Mouse (Mus musculus): ENCODE data around the gene Rnf185. TPM values are rescaled to one million over a fixed set of nuclear protein-coding genes. Genes with fewer than 3 reads are reported as not detected.

The Rnf185 gene
- polyA plus RNA-seq (2015; fragmentation: Nextera tagmentation; extraction: Ambion mirVana), result 31.1 and 31.2 TPM in 2 replicates

- H3K4me1 ChIP-seq (replicated peaks), result peaks cover 10% of the 10 kb centered on the region
- WGBS, result under 1% methylated on average over 45 of the region's 45 CpGs
Measured at GRCm38 (mm10) chr11:3452167-3452639, at the start of gene Rnf185. Gene Rnf185 (minus strand): TSS chr11:3452363.

DNA sequence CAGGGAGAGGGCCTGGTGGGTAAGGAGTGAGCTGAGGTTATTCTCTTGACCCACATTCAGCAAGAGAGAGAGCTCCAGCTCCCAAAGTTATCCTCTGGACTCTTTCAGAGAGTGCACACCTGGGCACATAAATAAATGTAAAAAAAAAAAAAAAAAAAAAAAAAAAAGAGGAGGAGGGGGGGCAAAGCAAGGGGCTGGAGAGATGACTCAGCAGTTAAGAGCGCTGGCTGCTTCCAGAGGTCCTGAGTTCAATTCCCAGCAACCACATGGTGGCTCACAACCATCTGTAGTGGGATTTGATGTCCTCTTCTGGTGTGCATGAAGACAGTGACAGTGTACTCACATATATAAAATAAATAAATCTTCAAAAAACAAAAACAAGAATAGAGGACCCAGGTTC is 45.1 kb upstream of the Rnf185 start:
- ATAC-seq, result no peak
- 0 out of 2 replicates have a peak, but pooled peaks cover 2% of the 10 kb centered on the region for H3K27me3 ChIP-seq (replicated peaks)
- H3K4me1 ChIP-seq (replicated peaks), result no peaks in the 10 kb centered on the region
- 95% methylated on average over 1 of the region's 1 CpGs for WGBS
- no peak overlapping the region for H3K9ac ChIP-seq
- no peak overlapping the region for H3K4me3 ChIP-seq (replicated peaks)
- H3K4me2 ChIP-seq (replicated peaks), result no peak overlapping the region
- H3K9me3 ChIP-seq, result no peaks in the 10 kb centered on the region
- H3K36me3 ChIP-seq, result no peaks in the 10 kb centered on the region
- H3K27ac ChIP-seq, result no peak overlapping the region

More at GRCm38 (mm10) chr11:3452167-3452639, at the start of gene Rnf185:
- Histone ChIP-seq H3K36me3 (no peaks in the 10 kb centered on the region), H3K27ac (peak within 1 kb of the TSS; percentile 92), H3K9ac (peak within 1 kb of the TSS; percentile 78), H3K27me3 (replicated peaks) (no peaks in the 10 kb centered on the region), H3K9me3 (no peaks in the 10 kb centered on the region), H3K4me3 (replicated peaks) (peak within 1 kb of the TSS; percentile 75), H3K4me2 (replicated peaks) (peak within 1 kb of the TSS; percentile 74)
- peak; percentile 97 for ATAC-seq

DNA sequence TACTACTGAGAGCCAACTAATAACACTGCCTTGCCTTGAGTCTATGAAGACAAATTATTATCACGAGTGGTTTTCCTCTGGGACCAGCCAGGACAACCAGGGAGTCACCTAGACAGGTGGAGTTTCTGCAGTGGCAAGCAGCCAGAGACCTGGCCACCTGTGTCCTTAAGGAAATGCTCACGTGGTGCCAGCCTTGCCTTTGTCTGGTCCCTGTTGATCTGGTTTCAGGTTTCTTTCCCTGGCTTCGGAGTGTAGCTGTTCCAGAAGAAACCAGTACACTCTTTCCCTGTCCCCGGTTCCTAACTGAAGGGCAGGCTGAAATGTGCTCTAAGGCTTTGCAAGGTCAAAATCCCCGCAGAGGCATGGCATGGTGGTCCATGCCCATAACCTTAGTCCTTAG is 44.6 kb upstream of the Rnf185 start:
- H3K9ac ChIP-seq, result no peak overlapping the region
- ATAC-seq, result 0 out of 2 replicates have a peak, but pooled peaks have one; percentile 34
- H3K27me3 ChIP-seq (replicated peaks), result no peaks in the 10 kb centered on the region
- no peak overlapping the region for H3K4me2 ChIP-seq (replicated peaks)
- no peak overlapping the region for H3K4me3 ChIP-seq (replicated peaks)
- H3K27ac ChIP-seq, result no peak overlapping the region
- H3K36me3 ChIP-seq, result no peaks in the 10 kb centered on the region
- WGBS, result 58% methylated on average over 5 of the region's 5 CpGs
- H3K9me3 ChIP-seq, result no peaks in the 10 kb centered on the region
- H3K4me1 ChIP-seq (replicated peaks), result no peaks in the 10 kb centered on the region

DNA sequence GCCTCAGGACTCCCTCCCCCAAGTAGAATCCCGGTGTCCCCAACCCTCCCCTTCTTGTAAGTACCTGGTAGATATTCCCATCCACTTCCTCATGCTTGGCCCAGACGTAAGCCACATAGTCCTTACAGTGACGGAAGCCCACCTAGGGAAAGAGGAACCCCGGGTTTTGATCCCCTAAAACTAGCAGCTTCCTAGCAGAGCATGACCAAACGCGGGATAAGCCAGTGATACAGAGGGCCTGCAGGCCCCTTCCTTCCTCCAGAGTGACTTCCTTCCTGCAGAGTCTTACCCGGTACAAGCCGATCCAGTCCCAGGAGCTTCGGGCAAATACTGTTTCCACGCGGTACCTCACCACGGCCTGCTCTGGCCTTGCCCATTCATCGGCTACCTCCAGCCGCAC is 43.3 kb upstream of the Rnf185 start:
- Histone ChIP-seq H3K4me2 (replicated peaks) (no peak overlapping the region), H3K9me3 (no peaks in the 10 kb centered on the region), H3K27me3 (replicated peaks) (no peaks in the 10 kb centered on the region), H3K4me1 (replicated peaks) (no peaks in the 10 kb centered on the region), H3K4me3 (replicated peaks) (no peak overlapping the region), H3K36me3 (no peaks in the 10 kb centered on the region), H3K9ac (no peak overlapping the region), H3K27ac (no peak overlapping the region)
- 86% methylated on average over 14 of the region's 14 CpGs for WGBS
- no peak for ATAC-seq

DNA sequence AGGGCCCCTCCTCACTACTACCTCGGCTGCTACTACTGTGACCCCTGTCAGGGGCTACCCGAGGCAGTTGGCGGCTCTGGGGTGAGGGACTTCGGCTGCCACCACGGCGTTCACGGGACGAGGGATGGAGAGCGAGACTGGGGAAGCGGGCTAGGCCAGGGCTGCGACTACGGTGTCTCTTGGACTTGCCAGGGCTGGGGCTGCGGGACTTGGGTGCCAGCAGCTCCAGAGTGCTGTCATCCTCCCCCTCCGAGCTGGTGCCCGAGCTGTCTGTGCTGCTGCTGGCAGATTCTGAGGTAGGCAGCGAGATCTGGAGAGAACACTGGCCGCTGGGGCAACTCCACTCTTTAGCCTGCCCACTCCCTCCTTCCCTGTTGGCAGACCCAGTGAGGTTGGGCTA is 42.7 kb upstream of the Rnf185 start:
- 0 out of 2 replicates have a peak, but pooled peaks have one; percentile 14 for ATAC-seq
- 75% methylated on average over 17 of the region's 17 CpGs for WGBS

GRCm38 (mm10) chr11:3492748-3493147 is 40.6 kb upstream of the Rnf185 start:
- Histone ChIP-seq H3K4me2 (replicated peaks) (no peak overlapping the region), H3K4me1 (replicated peaks) (peaks cover 5% of the 10 kb centered on the region; the same call in 1 of the 2 replicates), H3K27ac (no peak overlapping the region), H3K9ac (no peak overlapping the region), H3K36me3 (no peaks in the 10 kb centered on the region), H3K4me3 (replicated peaks) (no peak overlapping the region), H3K27me3 (replicated peaks) (no peaks in the 10 kb centered on the region), H3K9me3 (no peaks in the 10 kb centered on the region)
- ATAC-seq, result no peak
- 60% methylated on average over 4 of the region's 4 CpGs for WGBS

More for the DNA sequence above, 42.7 kb upstream of the Rnf185 start:
- no peak overlapping the region for H3K4me2 ChIP-seq (replicated peaks)
- no peak overlapping the region for H3K27ac ChIP-seq
- no peaks in the 10 kb centered on the region for H3K27me3 ChIP-seq (replicated peaks)
- H3K36me3 ChIP-seq, result no peaks in the 10 kb centered on the region
- no peak overlapping the region for H3K4me3 ChIP-seq (replicated peaks)
- H3K4me1 ChIP-seq (replicated peaks), result no peaks in the 10 kb centered on the region
- no peaks in the 10 kb centered on the region for H3K9me3 ChIP-seq
- no peak overlapping the region for H3K9ac ChIP-seq

GRCm38 (mm10) chr11:3489036-3489435 is 36.9 kb upstream of the Rnf185 start:
- Histone ChIP-seq H3K27me3 (replicated peaks) (no peaks in the 10 kb centered on the region), H3K9me3 (no peaks in the 10 kb centered on the region), H3K27ac (no peak overlapping the region), H3K4me1 (replicated peaks) (peaks cover 6% of the 10 kb centered on the region; the same call in 1 of the 2 replicates), H3K36me3 (no peaks in the 10 kb centered on the region), H3K4me2 (replicated peaks) (no peak overlapping the region), H3K9ac (no peak overlapping the region), H3K4me3 (replicated peaks) (no peak overlapping the region)
- WGBS, result 63% methylated on average over 5 of the region's 5 CpGs
- ATAC-seq, result no peak

- WGBS, result 25% methylated on average over 11 of the region's 11 CpGs
- no peak within 1 kb of the TSS for H3K4me3 ChIP-seq (replicated peaks)
- no peaks in the 10 kb centered on the region for H3K36me3 ChIP-seq
- peak within 1 kb of the TSS; percentile 26; the same call in 1 of the 2 replicates for H3K4me2 ChIP-seq (replicated peaks)
- peaks cover 6% of the 10 kb centered on the region; the same call in 1 of the 2 replicates for H3K4me1 ChIP-seq (replicated peaks)
- peak; percentile 30 for ATAC-seq
- H3K9ac ChIP-seq, result no peak within 1 kb of the TSS
- H3K27ac ChIP-seq, result no peak within 1 kb of the TSS
- H3K27me3 ChIP-seq (replicated peaks), result no peaks in the 10 kb centered on the region
- H3K9me3 ChIP-seq, result no peaks in the 10 kb centered on the region
Measured at GRCm38 (mm10) chr11:3487952-3488570, 35.9 kb upstream of the Rnf185 start, which contains the start of gene Pla2g3. Gene Pla2g3 (plus strand): TSS chr11:3488284.

DNA sequence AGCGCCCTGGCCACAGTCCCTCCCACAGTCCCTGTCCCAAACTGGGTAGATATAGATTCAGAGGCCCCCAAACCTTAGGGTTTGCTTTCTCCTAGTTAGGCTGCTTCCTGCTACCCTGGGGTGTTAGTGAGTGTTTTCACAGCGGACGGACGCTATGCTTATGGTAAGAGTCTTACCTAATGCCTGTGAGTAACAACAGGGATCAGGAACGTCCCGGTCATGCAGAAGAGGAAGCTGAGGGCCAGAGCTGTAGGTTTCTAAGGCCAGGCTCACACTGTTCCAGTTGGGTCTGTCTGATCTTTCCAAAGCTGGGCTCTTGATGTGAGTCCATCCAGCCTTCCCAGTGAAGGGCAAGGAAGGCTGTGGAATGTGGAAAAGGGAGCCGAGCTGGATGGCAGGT is 34.2 kb upstream of the Rnf185 start:
- WGBS, result 71% methylated on average over 7 of the region's 7 CpGs
- Histone ChIP-seq H3K36me3 (no peaks in the 10 kb centered on the region), H3K27ac (no peak overlapping the region)

GRCm38 (mm10) chr11:3483980-3484642 is 31.9 kb upstream of the Rnf185 start:
- Histone ChIP-seq H3K9me3 (no peaks in the 10 kb centered on the region), H3K27me3 (replicated peaks) (no peaks in the 10 kb centered on the region), H3K4me3 (replicated peaks) (no peak overlapping the region), H3K36me3 (no peaks in the 10 kb centered on the region), H3K4me1 (replicated peaks) (peaks cover 9% of the 10 kb centered on the region; the same call in 1 of the 2 replicates), H3K27ac (no peak overlapping the region), H3K9ac (no peak overlapping the region), H3K4me2 (replicated peaks) (no peak overlapping the region)
- ATAC-seq, result no peak
- WGBS, result 56% methylated on average over 11 of the region's 11 CpGs

More for the DNA sequence above, 34.2 kb upstream of the Rnf185 start:
- no peak for ATAC-seq
- H3K4me1 ChIP-seq (replicated peaks), result peaks cover 9% of the 10 kb centered on the region; the same call in 1 of the 2 replicates
- H3K4me3 ChIP-seq (replicated peaks), result no peak overlapping the region
- H3K4me2 ChIP-seq (replicated peaks), result no peak overlapping the region
- no peaks in the 10 kb centered on the region for H3K27me3 ChIP-seq (replicated peaks)
- H3K9ac ChIP-seq, result no peak overlapping the region
- H3K9me3 ChIP-seq, result no peaks in the 10 kb centered on the region

DNA sequence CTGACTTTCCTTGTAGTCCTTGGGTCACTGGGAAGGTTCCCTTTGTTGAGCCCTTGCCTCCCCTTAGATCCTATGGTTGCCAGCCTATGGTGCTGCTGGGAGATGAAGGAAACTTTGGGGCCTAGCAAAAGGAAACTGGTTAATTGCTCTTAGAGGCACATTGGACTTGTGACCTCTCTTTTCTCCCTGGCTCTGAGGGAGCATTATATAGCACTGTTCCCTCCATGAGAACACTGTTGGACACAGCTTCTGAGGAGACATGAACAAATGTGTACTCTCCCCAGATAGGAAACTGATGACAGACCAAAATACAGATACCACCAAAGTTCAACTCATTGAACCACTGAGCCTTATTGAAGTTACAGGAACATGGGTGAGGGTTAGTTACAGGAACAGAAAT is 23.3 kb upstream of the Rnf185 start:
- Histone ChIP-seq H3K4me2 (replicated peaks) (no peak overlapping the region), H3K27ac (no peak overlapping the region), H3K4me3 (replicated peaks) (no peak overlapping the region), H3K9ac (no peak overlapping the region), H3K4me1 (replicated peaks) (no peaks in the 10 kb centered on the region), H3K36me3 (no peaks in the 10 kb centered on the region), H3K9me3 (no peaks in the 10 kb centered on the region), H3K27me3 (replicated peaks) (no peaks in the 10 kb centered on the region)
- ATAC-seq, result peak; percentile 42

- Histone ChIP-seq H3K4me2 (replicated peaks) (no peak overlapping the region), H3K4me1 (replicated peaks) (no peaks in the 10 kb centered on the region), H3K36me3 (no peaks in the 10 kb centered on the region), H3K9me3 (no peaks in the 10 kb centered on the region), H3K27ac (no peak overlapping the region), H3K4me3 (replicated peaks) (no peak overlapping the region), H3K9ac (no peak overlapping the region), H3K27me3 (replicated peaks) (no peaks in the 10 kb centered on the region)
- ATAC-seq, result no peak
- 91% methylated on average over 7 of the region's 7 CpGs for WGBS
Measured at GRCm38 (mm10) chr11:3474480-3475115, 22.4 kb upstream of the Rnf185 start.

Data from intestine, embryonic 15.5 days (tissue).